Mouse (Mus musculus) liver, postnatal 0 days (tissue): Measurements from ENCODE around the gene Dpp3.

Source experiments
- CTCF ChIP-seq: sonication (generic); IDR thresholded peaks from 2 replicates; pipeline ENCODE4 v1.5.1; 2016; ENCODE audit warnings: antibody characterized with exemption, low read depth
- EP300 ChIP-seq: IDR thresholded peaks from 2 replicates; pipeline ENCODE4 v1.6.1; 2016; ENCODE audit warnings: antibody characterized with exemption, low read depth, mild to moderate bottlenecking

DNA sequence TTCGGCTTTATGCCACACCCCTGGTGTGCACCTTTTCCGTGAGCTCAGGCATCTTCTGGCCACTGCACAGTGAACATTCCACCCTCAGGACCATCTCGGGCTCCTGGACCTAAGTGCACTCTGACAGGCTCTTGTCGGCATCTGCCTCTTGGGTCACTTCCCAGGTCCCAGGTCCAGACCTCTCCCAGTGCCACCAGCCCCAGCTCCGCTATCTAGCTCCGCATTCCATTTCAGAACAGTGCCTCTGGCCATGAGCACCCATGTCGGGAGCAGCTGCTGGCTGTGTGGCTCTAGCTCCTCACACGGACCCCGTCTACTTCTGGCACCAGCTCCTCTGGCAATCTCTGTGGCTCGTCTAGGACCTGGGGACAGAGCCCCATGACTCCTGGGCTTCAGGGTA lies 38.3 kb downstream of the Dpp3 start:
- TF ChIP-seq CTCF (no peak), EP300 (no peak)
